ENCODE assay signal across 8 mouse cellular contexts in the genomic region with DNA sequence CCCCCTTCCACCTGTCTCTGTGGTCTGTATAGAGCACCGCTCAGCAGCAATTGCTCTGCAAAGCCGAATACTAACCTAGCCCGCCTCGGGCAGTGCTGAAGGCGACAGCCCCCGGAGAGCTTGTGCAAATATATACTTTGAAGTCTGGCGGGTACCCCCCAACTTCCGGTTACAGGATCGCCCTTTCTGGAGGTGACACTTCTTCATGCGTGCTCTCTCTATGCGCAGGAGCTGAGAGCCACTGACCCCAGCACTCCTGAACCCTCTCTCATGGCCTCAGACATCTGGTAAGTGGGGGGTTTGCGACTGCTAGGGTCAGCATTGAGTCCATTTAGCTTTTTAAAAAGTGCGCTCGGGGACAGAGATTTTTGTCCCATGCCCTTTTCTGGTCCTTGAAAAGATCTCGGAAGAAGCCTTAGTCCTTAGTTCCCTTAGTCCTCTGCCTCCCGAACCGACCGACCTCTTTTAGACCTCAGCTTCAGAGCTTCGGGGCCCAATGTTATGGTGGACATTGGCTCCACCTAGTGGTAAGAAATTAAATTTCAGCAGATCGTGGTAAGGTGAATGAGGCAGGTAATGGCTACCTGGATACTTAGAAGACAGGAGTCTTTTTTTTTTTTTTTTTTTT. TPM values are rescaled to one million over a fixed set of nuclear protein-coding genes. Genes with fewer than 3 reads are reported as not detected.
DNase-seq lines count a peak whose midpoint lies in the region; ATAC-seq and TF ChIP-seq lines count a peak whose summit lies in the region.

No protein-coding gene starts in this region.

- WGBS in intestine, embryonic 14.5 days = 1% methylated on average over 20 of the region's 20 CpGs
- under 1% methylated on average over 20 of the region's 20 CpGs for WGBS in midbrain, embryonic 10.5 days
- WGBS in small intestine, adult 2 months = 1% methylated on average over 20 of the region's 20 CpGs

- H3K4me3 ChIP-seq in intestine, embryonic 14.5 days (ENCODE audit: low read depth, low read length) = peak overlapping the region; percentile 29
- H3K4me3 ChIP-seq in midbrain, embryonic 10.5 days = peak overlapping the region; percentile 50
- H3K4me3 ChIP-seq in small intestine, adult 2 months (ENCODE audit: low read depth, low read length) = peak overlapping the region; percentile 54

- TF ChIP-seq POLR2A in small intestine, adult 2 months (IDR thresholded peaks at IDR 0.05; ENCODE audit: low read depth, low read length) = no peak

- no peaks in the 10 kb centered on the region for H3K9me3 ChIP-seq in intestine, embryonic 14.5 days (ENCODE audit: control insufficient read depth, low read length)
- no peaks in the 10 kb centered on the region for H3K9me3 ChIP-seq in midbrain, embryonic 10.5 days (replicated peaks)

- peak; percentile 65; the same call in 1 of the 2 replicates for TF ChIP-seq CTCF in small intestine, adult 2 months (IDR thresholded peaks at IDR 0.05; ENCODE audit: extremely low read depth, insufficient read length, insufficient replicate concordance, low read depth, low read length)

- H3K4me2 ChIP-seq in intestine, embryonic 14.5 days (ENCODE audit: low read length) = peak overlapping the region; percentile 56

- peak; percentile 48 for ATAC-seq in frontal cortex, adult (ENCODE audit: low TSS enrichment)
- peak; percentile 89 for ATAC-seq in intestine, embryonic 14.5 days (replicated peaks; ENCODE audit: low FRiP score, low TSS enrichment, low read depth)

- H3K4me1 ChIP-seq in intestine, embryonic 14.5 days (replicated peaks; ENCODE audit: control insufficient read depth, insufficient read depth, low read length) = peaks cover 5% of the 10 kb centered on the region; the same call in 1 of the 2 replicates
- H3K4me1 ChIP-seq in midbrain, embryonic 10.5 days = peaks cover 18% of the 10 kb centered on the region
- H3K4me1 ChIP-seq in small intestine, adult 2 months (ENCODE audit: control insufficient read depth, insufficient read depth, insufficient read length, low read length) = no peaks in the 10 kb centered on the region

- H3K9ac ChIP-seq in intestine, embryonic 14.5 days (ENCODE audit: low read length) = no peak overlapping the region; the same call in 1 of the 2 replicates

- H3K27ac ChIP-seq in intestine, embryonic 14.5 days (ENCODE audit: low read depth) = no peak overlapping the region
- no peak overlapping the region for H3K27ac ChIP-seq in midbrain, embryonic 10.5 days (replicated peaks)
- no peak overlapping the region for H3K27ac ChIP-seq in small intestine, adult 2 months (ENCODE audit: insufficient read depth, low read depth, low read length)

- intact Hi-C loops in left cerebral cortex, postnatal 4 days (cut with DNase I) = loop anchor here (5.0 kb wide), 3 partner anchors 46 to 236 kb away; no protein-coding TSS in a partner anchor

- no peaks in the 10 kb centered on the region for H3K36me3 ChIP-seq in intestine, embryonic 14.5 days (ENCODE audit: control insufficient read depth, insufficient read depth, low read length)
- H3K36me3 ChIP-seq in midbrain, embryonic 10.5 days = no peaks in the 10 kb centered on the region
- H3K36me3 ChIP-seq in small intestine, adult 2 months (ENCODE audit: control insufficient read depth, insufficient read depth, low read length) = no peaks in the 10 kb centered on the region

- H3K27me3 ChIP-seq in intestine, embryonic 14.5 days (replicated peaks; ENCODE audit: control insufficient read depth, insufficient read depth, low read length) = peaks cover 23% of the 10 kb centered on the region
- peaks cover 33% of the 10 kb centered on the region for H3K27me3 ChIP-seq in midbrain, embryonic 10.5 days (ENCODE audit: low read depth, poor library complexity, severe bottlenecking)
- H3K27me3 ChIP-seq in small intestine, adult 2 months (ENCODE audit: control insufficient read depth, insufficient read depth, low read length) = no peaks in the 10 kb centered on the region

- no peak for DNase-seq in frontal cortex, postnatal 25 days (ENCODE audit: low spot score in 2 of 2)
- peak; percentile 79 for DNase-seq in cerebellum, adult 8-10 months
- peak; percentile 44 to 63 for DNase-seq in frontal cortex, postnatal 14 days (ENCODE audit: low spot score in 2 of 2)
- DNase-seq in intestine, embryonic 14.5 days (ENCODE audit: low spot score) = peak; percentile 81
- peak; percentile 64 for DNase-seq in left cerebral cortex, postnatal 4 days
- DNase-seq in midbrain, embryonic 10.5 days (ENCODE audit: low spot score) = peak; percentile 58

RNA-seq across cellular contexts. Expression of a gene that starts 8.1 kb away (rescaled TPM):
- polyA plus RNA-seq in intestine, embryonic 14.5 days (2014; fragmentation: Nextera tagmentation; extraction: Ambion mirVana) = 3.0 and 4.3 TPM in 2 replicates
- 1 to 10 TPM; 1.7 to 2.0 TPM for total RNA-seq in left cerebral cortex, postnatal 4 days (2021)
- 0.07 and 0.09 TPM in 2 replicates for polyA plus RNA-seq in midbrain, embryonic 10.5 days (2016; fragmentation: Nextera tagmentation; extraction: Ambion mirVana)
- 0.19 and 0.27 TPM in 2 replicates for polyA plus RNA-seq in small intestine, adult 2 months (2012; rRNA removed)

RNA-seq across cellular contexts. Expression of a gene that starts 58.2 kb away (rescaled TPM):
- polyA plus RNA-seq in intestine, embryonic 14.5 days (2014; fragmentation: Nextera tagmentation; extraction: Ambion mirVana) = 0.34 and 0.38 TPM in 2 replicates
- total RNA-seq in left cerebral cortex, postnatal 4 days (2021) = 100 to 1,000 TPM; 128 to 151 TPM
- 0.26 and 0.27 TPM in 2 replicates for polyA plus RNA-seq in midbrain, embryonic 10.5 days (2016; fragmentation: Nextera tagmentation; extraction: Ambion mirVana)
- polyA plus RNA-seq in small intestine, adult 2 months (2012; rRNA removed) = 12.9 and 52.6 TPM in 2 replicates

Comparison
In these comparisons a context has a peak if more than half of its experiments do, and no peak if none do; other contexts are left out.
1. DNase-seq: peak in cerebellum, adult 8-10 months (single experiment), frontal cortex, postnatal 14 days (2 of 2), intestine, embryonic 14.5 days (single experiment), left cerebral cortex, postnatal 4 days (single experiment) and midbrain, embryonic 10.5 days (single experiment); none in frontal cortex, postnatal 25 days (0 of 2).
2. RNA of a gene that starts 58.2 kb away (polyA plus RNA-seq): 12.9 to 52.6 TPM in small intestine, adult 2 months; 0.34 to 0.38 TPM in intestine, embryonic 14.5 days and 0.26 to 0.27 TPM in midbrain, embryonic 10.5 days; every median in the first group is over 10 times any median in the second.
3. Peak in every context shown above with its lines, with median percentiles within 50 percentile points of each other: H3K4me3 ChIP-seq.